Mouse (Mus musculus): ENCODE data around the gene Ociad2.

Gene Ociad2

GRCm38 (mm10) chr5:73304507-73304906 is 36.3 kb downstream of the Ociad2 start:
- DNase-seq (ENCODE audit: low spot score) = no peak

GRCm38 (mm10) chr5:73301601-73302307 is 39.1 kb downstream of the Ociad2 start:
- DNase-seq (ENCODE audit: low spot score) = no peak

- DNase-seq (ENCODE audit: low spot score) = no peak
Measured at GRCm38 (mm10) chr5:73295916-73296315, 44.9 kb downstream of the Ociad2 start.

DNA sequence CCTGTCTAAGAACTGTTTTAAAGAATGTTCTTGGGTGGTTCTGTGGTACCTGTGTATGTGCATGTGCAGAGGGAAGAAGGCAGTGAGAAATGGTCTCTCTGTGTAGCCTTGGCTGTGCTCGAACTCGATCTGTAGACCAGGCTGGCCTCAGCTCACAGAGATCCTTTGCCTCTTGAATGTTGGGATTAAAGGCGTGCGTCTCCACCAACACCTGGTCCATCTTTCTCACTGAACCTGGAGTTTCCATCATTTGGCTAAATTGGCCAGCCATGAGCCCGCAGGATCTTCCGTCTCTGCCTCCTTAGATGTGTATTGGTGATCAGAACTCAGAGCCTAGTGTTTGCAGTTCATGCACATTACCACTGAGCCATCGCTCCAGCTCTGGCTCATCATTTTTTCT is 45.8 kb downstream of the Ociad2 start:
- no peak for DNase-seq (ENCODE audit: low spot score)

DNA sequence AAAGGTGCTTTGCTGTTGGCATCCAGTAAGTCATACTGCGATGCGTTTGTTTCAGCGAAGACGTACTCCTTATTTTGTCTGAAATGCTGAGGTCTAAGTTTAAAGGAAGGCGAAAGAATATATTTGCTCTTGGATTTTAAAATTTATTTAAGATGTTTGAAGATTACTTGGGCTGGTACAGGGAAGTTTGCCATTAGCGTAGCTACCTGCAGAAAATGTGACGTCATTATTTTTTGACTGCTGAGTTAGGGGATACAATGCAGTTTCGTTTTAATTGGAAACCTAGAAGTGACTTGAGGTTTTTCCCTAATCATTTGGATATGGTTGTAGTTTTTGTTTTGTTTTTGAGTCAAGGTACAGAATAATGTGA is 47.4 kb downstream of the Ociad2 start:
- DNase-seq (ENCODE audit: low spot score) = no peak

GRCm38 (mm10) chr5:73292502-73293457 is 48.0 kb downstream of the Ociad2 start, which contains the start of gene Ociad1:
Ociad1 (plus strand) TSS chr5:73292784.
- peak; percentile 96 for DNase-seq (ENCODE audit: low spot score)

- no peak for DNase-seq (ENCODE audit: low spot score)
Measured at GRCm38 (mm10) chr5:73289900-73290299, 50.9 kb downstream of the Ociad2 start.

GRCm38 (mm10) chr5:73286603-73287002 is 54.2 kb downstream of the Ociad2 start:
- DNase-seq (ENCODE audit: low spot score) = no peak

DNA sequence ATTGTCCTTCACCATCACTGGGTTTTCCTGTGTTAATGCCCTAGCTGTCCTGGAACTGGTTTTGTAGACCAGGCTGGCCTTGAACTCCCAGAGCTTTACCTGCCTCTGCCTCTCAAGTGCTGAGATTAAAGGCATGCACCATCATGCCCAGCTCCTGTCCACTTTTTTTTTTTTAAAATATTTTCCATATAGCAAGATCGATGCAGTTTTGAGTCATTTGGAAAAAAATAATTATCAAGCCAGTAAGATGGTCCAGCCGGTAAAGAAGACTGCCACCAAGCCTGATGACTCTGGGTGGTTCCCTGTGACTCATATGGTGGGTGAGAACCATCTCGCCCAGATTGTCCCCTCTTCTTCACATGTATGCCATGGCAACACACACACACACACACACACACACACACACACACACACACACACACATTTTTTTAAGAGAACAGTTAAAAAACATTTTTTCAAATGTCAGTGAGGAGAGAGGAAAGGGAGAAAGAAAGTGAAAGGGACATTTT is 55.3 kb downstream of the Ociad2 start:
- DNase-seq (ENCODE audit: low spot score) = no peak

DNA sequence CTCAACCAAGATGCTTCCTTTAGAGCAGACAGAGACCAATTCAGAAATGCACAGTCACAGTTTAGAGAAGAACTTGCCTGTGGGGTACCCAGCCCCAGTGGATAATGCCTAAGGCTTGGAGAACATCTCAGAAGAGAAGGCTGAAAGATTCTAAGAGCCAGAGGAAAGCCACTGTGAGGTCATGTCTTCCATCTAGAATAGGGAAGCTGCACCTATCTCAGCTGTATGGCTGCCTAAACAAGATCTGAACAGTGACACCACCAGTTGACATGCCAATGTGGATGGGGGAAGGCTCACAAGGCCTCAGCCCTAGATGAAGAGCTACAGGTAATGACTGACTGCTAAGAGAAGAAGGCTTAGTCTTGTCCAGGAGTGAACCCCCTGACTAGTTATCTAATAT is 56.8 kb downstream of the Ociad2 start:
- DNase-seq (ENCODE audit: low spot score) = no peak

DNA sequence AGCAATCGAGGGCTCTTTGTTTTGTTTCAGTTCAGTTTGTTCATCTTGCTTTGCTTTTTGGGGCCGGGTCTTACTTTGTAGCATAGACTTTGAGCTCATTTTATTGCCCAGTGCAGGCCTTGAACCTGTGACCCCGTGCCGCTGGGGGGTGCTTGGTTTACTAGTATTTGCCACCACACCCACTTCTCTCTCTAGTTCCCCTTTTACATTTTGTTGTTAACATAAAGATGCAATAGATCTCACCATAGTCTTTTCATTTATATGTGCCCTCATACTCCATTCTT is 60.3 kb downstream of the Ociad2 start:
- DNase-seq (ENCODE audit: low spot score) = no peak

GRCm38 (mm10) chr5:73279732-73280566 is 60.9 kb downstream of the Ociad2 start:
- no peak for DNase-seq (ENCODE audit: low spot score)

GRCm38 (mm10) chr5:73279190-73279589 is 61.6 kb downstream of the Ociad2 start:
- DNase-seq (ENCODE audit: low spot score) = no peak

DNA sequence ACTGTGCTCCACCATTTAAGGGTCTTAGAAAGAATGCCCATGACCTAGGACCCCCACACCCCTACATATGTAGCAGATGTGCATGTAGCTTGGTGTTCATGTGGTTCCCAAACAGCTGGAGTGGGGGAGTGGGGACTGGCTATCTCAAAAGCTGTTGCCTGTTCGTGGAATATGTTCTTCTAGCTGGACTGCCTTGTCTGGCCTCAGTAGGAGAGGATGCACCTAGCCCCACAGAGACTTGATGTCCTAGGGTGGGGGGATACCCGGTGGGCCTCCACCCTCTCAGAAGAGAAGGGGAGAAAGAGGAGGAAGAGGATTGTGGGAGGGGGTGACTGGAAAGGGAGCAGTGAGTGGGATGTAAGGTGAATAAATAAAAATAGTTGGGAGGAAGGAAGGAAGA is 65.9 kb downstream of the Ociad2 start:
- no peak for DNase-seq (ENCODE audit: low spot score)

- DNase-seq (ENCODE audit: low spot score) = no peak
Measured at GRCm38 (mm10) chr5:73273171-73273570, 67.7 kb downstream of the Ociad2 start.

All from c-Kit-positive CD71-positive TER-119-positive erythroid progenitor cells, embryonic 14.5 days (primary cell).